Comparison of ENCODE assay signal across 26 mouse cellular contexts in genomic region chr13:111467350-111467749, GRCm38 (mm10).
"Had no signal": no experiment of that assay in that cellular context is flagged by ENCODE, and none has a peak within 500 bp of the region (broad histone marks: within the 10 kb centered on the region; RNA-seq: fewer than 3 reads in every experiment).

No protein-coding gene starts in this region.

- H3K4me3 ChIP-seq: gastrocnemius, adult 2 months; heart, adult 2 months; heart, embryonic 13.5 days; heart, embryonic 15.5 days; hindbrain, embryonic 13.5 days; hindbrain, embryonic 15.5 days; kidney, embryonic 15.5 days; limb, embryonic 13.5 days; limb, embryonic 15.5 days had no signal

- ATAC-seq: hindbrain, postnatal 0 days; intestine, embryonic 16.5 days had no signal

- H3K4me1 ChIP-seq: kidney, embryonic 15.5 days; limb, embryonic 13.5 days; limb, embryonic 15.5 days had no signal

- H3K27me3 ChIP-seq: heart, embryonic 13.5 days; heart, embryonic 15.5 days; hindbrain, embryonic 13.5 days; hindbrain, embryonic 15.5 days; kidney, embryonic 15.5 days; limb, embryonic 13.5 days; limb, embryonic 15.5 days had no signal

- H3K36me3 ChIP-seq: hindbrain, embryonic 15.5 days had no signal

- DNase-seq: gastrocnemius, adult 2 months; gastrocnemius, postnatal 10 days; gastrocnemius, postnatal 25 days; heart, adult 11 months; heart, adult 2 months; heart, postnatal 14 days; heart, postnatal 36 days; kidney, adult 11 months; kidney, adult 2 months; kidney, adult 9 months; kidney, postnatal 14 days; kidney, postnatal 36 days; layer of hippocampus, adult 9-11 months; layer of hippocampus, postnatal 36 days; left cerebral cortex, postnatal 4 days had no signal

- H3K27ac ChIP-seq: gastrocnemius, adult 2 months; heart, adult 2 months; heart, embryonic 13.5 days; heart, embryonic 15.5 days; hindbrain, embryonic 13.5 days; hindbrain, embryonic 15.5 days; hindbrain, postnatal 0 days; kidney, embryonic 15.5 days; kidney, postnatal 0 days; limb, embryonic 13.5 days; limb, embryonic 15.5 days had no signal

- H3K4me2 ChIP-seq: heart, embryonic 11.5 days; heart, embryonic 13.5 days; heart, embryonic 15.5 days; hindbrain, embryonic 13.5 days; hindbrain, embryonic 15.5 days; kidney, embryonic 15.5 days; limb, embryonic 13.5 days; limb, embryonic 15.5 days had no signal

- H3K9me3 ChIP-seq: heart, embryonic 15.5 days; hindbrain, embryonic 13.5 days; hindbrain, embryonic 15.5 days; kidney, embryonic 15.5 days; limb, embryonic 13.5 days; limb, embryonic 15.5 days had no signal

- H3K9ac ChIP-seq: heart, embryonic 13.5 days; heart, embryonic 15.5 days; hindbrain, embryonic 13.5 days; hindbrain, embryonic 15.5 days; kidney, embryonic 15.5 days; limb, embryonic 13.5 days; limb, embryonic 15.5 days had no signal
